Comparison of ENCODE assay signal across 19 mouse cellular contexts in genomic region chr7:31099612-31099982, GRCm38 (mm10). TPM values are rescaled to one million over a fixed set of nuclear protein-coding genes. Genes with fewer than 3 reads are reported as not detected.
DNase-seq lines count a peak whose midpoint lies in the region; ATAC-seq and TF ChIP-seq lines count a peak whose summit lies in the region.
"Had no signal": no experiment of that assay in that cellular context is flagged by ENCODE, and none has a peak within 500 bp of the region (broad histone marks: within the 10 kb centered on the region; RNA-seq: fewer than 3 reads in every experiment).

No protein-coding gene starts in this region.

- no peak overlapping the region for H3K9ac ChIP-seq in forebrain, postnatal 0 days
- H3K9ac ChIP-seq in forebrain, embryonic 15.5 days (replicated peaks), result no peak overlapping the region
- no peak overlapping the region for H3K9ac ChIP-seq in liver, adult 2 months (ENCODE audit: low read depth, low read length)
- H3K9ac ChIP-seq in liver, embryonic 12.5 days, result no peak overlapping the region
- H3K9ac ChIP-seq: heart, embryonic 15.5 days; hindbrain, embryonic 13.5 days; liver, embryonic 13.5 days; midbrain, embryonic 15.5 days; neural tube, embryonic 12.5 days had no signal

- no peak overlapping the region for H3K4me3 ChIP-seq in forebrain, postnatal 0 days (ENCODE audit: low read depth, low read length)
- no peak overlapping the region for H3K4me3 ChIP-seq in forebrain, embryonic 15.5 days
- H3K4me3 ChIP-seq in liver, adult 2 months (ENCODE audit: insufficient read depth, low read depth, low read length), result no peak overlapping the region
- H3K4me3 ChIP-seq in liver, embryonic 12.5 days, result no peak overlapping the region
- H3K4me3 ChIP-seq: erythroblast, embryonic 14.5 days; heart, embryonic 15.5 days; hindbrain, embryonic 13.5 days; liver, embryonic 13.5 days; midbrain, embryonic 15.5 days; neural tube, embryonic 12.5 days had no signal

- TF ChIP-seq CTCF in forebrain, postnatal 0 days (IDR thresholded peaks at IDR 0.05; ENCODE audit: low read depth), result 0 out of 2 replicates have a peak, but pooled peaks have one; percentile 14
- peak; percentile 44 for TF ChIP-seq CTCF in liver, adult 2 months (IDR thresholded peaks at IDR 0.05; ENCODE audit: low read depth, low read length)

- no peaks in the 10 kb centered on the region for H3K4me1 ChIP-seq in forebrain, postnatal 0 days (ENCODE audit: insufficient read depth)
- no peaks in the 10 kb centered on the region for H3K4me1 ChIP-seq in forebrain, embryonic 15.5 days
- 0 out of 2 replicates have a peak, but pooled peaks cover 1% of the 10 kb centered on the region for H3K4me1 ChIP-seq in liver, adult 2 months (ENCODE audit: control insufficient read depth, insufficient read depth, low read length)
- 0 out of 2 replicates have a peak, but pooled peaks cover 6% of the 10 kb centered on the region for H3K4me1 ChIP-seq in liver, embryonic 12.5 days
- H3K4me1 ChIP-seq: heart, embryonic 15.5 days; hindbrain, embryonic 13.5 days; liver, embryonic 13.5 days; midbrain, embryonic 15.5 days; neural tube, embryonic 12.5 days had no signal

- no peak for DNase-seq in forebrain, postnatal 0 days
- no peak for DNase-seq in liver, adult 2 months (ENCODE audit: extremely low read depth, low read depth, low spot score)
- DNase-seq in thymus, postnatal 4 days, result peak; percentile 51
- no peak for DNase-seq in thymus, postnatal 0 days (ENCODE audit: low spot score)
- DNase-seq in embryo, embryonic 10 days (ENCODE audit: low spot score), result no peak
- no peak for DNase-seq in Muller cell, postnatal 12 days (ENCODE audit: inconsistent ontology term)
- DNase-seq: cerebellum, adult 9-11 months; kidney, adult 8-10 months; liver, embryonic 13.5 days; right cerebral cortex, adult 18-20 months had no signal

- no peaks in the 10 kb centered on the region for H3K27me3 ChIP-seq in forebrain, postnatal 0 days (ENCODE audit: insufficient read depth, low read length)
- no peaks in the 10 kb centered on the region for H3K27me3 ChIP-seq in forebrain, embryonic 15.5 days
- no peaks in the 10 kb centered on the region for H3K27me3 ChIP-seq in liver, adult 2 months (ENCODE audit: control insufficient read depth, insufficient read depth, low read length)
- peaks cover 19% of the 10 kb centered on the region; the same call in 1 of the 2 replicates for H3K27me3 ChIP-seq in liver, embryonic 12.5 days (replicated peaks)
- H3K27me3 ChIP-seq: liver, embryonic 13.5 days; midbrain, embryonic 15.5 days; neural tube, embryonic 12.5 days had no signal

- H3K4me2 ChIP-seq in forebrain, postnatal 0 days (ENCODE audit: low read depth), result no peak overlapping the region
- H3K4me2 ChIP-seq in forebrain, embryonic 15.5 days (replicated peaks), result no peak overlapping the region
- H3K4me2 ChIP-seq in liver, embryonic 12.5 days, result no peak overlapping the region
- H3K4me2 ChIP-seq: heart, embryonic 15.5 days; hindbrain, embryonic 13.5 days; liver, embryonic 13.5 days; midbrain, embryonic 15.5 days; neural tube, embryonic 12.5 days had no signal

- 88% methylated on average over 6 of the region's 6 CpGs for WGBS in forebrain, postnatal 0 days
- WGBS in forebrain, embryonic 15.5 days, result 88% methylated on average over 6 of the region's 6 CpGs
- WGBS in liver, adult 2 months, result 83% methylated on average over 6 of the region's 6 CpGs
- WGBS in liver, embryonic 12.5 days (ENCODE audit: insufficient replicate concordance), result 70% methylated on average over 6 of the region's 6 CpGs

- H3K9me3 ChIP-seq in forebrain, postnatal 0 days (ENCODE audit: low read length), result no peaks in the 10 kb centered on the region
- H3K9me3 ChIP-seq in forebrain, embryonic 15.5 days, result no peaks in the 10 kb centered on the region
- no peaks in the 10 kb centered on the region for H3K9me3 ChIP-seq in liver, embryonic 12.5 days (replicated peaks)
- H3K9me3 ChIP-seq: heart, embryonic 15.5 days; hindbrain, embryonic 13.5 days; liver, embryonic 13.5 days; midbrain, embryonic 15.5 days; neural tube, embryonic 12.5 days had no signal

- no peaks in the 10 kb centered on the region for H3K79me2 ChIP-seq in liver, adult 2 months (ENCODE audit: control insufficient read depth, insufficient read depth, low read length)

- H3K27ac ChIP-seq in forebrain, postnatal 0 days (ENCODE audit: low read depth, low read length), result no peak overlapping the region
- no peak overlapping the region for H3K27ac ChIP-seq in forebrain, embryonic 15.5 days (replicated peaks)
- no peak overlapping the region for H3K27ac ChIP-seq in liver, adult 2 months (replicated peaks; ENCODE audit: insufficient read depth, low read depth, low read length)
- H3K27ac ChIP-seq in liver, embryonic 12.5 days, result no peak overlapping the region
- H3K27ac ChIP-seq: heart, embryonic 15.5 days; hindbrain, embryonic 13.5 days; liver, embryonic 13.5 days; macrophage; midbrain, embryonic 15.5 days; neural tube, embryonic 12.5 days had no signal

- TF ChIP-seq POLR2A in liver, adult 2 months (IDR thresholded peaks at IDR 0.05; ENCODE audit: extremely low read depth, insufficient read depth, low read length), result no peak

- no peak for ATAC-seq in forebrain, postnatal 0 days
- ATAC-seq in forebrain, embryonic 15.5 days (replicated peaks), result no peak
- ATAC-seq in liver, embryonic 12.5 days, result no peak
- ATAC-seq: midbrain, embryonic 15.5 days had no signal

- H3K36me3 ChIP-seq in forebrain, postnatal 0 days (ENCODE audit: insufficient read depth), result no peaks in the 10 kb centered on the region
- H3K36me3 ChIP-seq in forebrain, embryonic 15.5 days, result no peaks in the 10 kb centered on the region
- H3K36me3 ChIP-seq in liver, adult 2 months (ENCODE audit: control insufficient read depth, insufficient read depth, low read length), result peaks cover 45% of the 10 kb centered on the region
- no peaks in the 10 kb centered on the region for H3K36me3 ChIP-seq in liver, embryonic 12.5 days
- H3K36me3 ChIP-seq: heart, embryonic 15.5 days; hindbrain, embryonic 13.5 days; liver, embryonic 13.5 days; midbrain, embryonic 15.5 days; neural tube, embryonic 12.5 days had no signal

RNA-seq across cellular contexts. Expression of gene Hpn, which starts 15.5 kb away (rescaled TPM):
- 0.48 TPM in 1 of 2 replicates, not detected in the other for total RNA-seq in forebrain, postnatal 0 days (2014; rRNA removed)
- 0.19 and 0.61 TPM in 2 replicates for polyA plus RNA-seq in forebrain, postnatal 0 days (2015; fragmentation: Nextera tagmentation; extraction: Ambion mirVana)
- polyA plus RNA-seq in forebrain, embryonic 15.5 days (2015; fragmentation: Nextera tagmentation; extraction: Ambion mirVana), result 0.36 TPM in 1 of 2 replicates, not detected in the other
- total RNA-seq in liver, adult 2 months (2014; rRNA removed), result 282 and 327 TPM in 2 replicates
- 883 and 920 TPM in 2 replicates for polyA plus RNA-seq in liver, adult 2 months (2012; rRNA removed)
- polyA plus RNA-seq in liver, embryonic 12.5 days (2016; fragmentation: Nextera tagmentation; extraction: Ambion mirVana), result 33.2 and 36.2 TPM in 2 replicates
- polyA plus RNA-seq in thymus, postnatal 0 days (2015; fragmentation: Nextera tagmentation; extraction: Ambion mirVana), result 2.0 and 2.6 TPM in 2 replicates

RNA-seq across cellular contexts. Expression of gene Fxyd3, which starts 23.1 kb away (rescaled TPM):
- not detected in 2 replicates for total RNA-seq in forebrain, postnatal 0 days (2014; rRNA removed)
- not detected in 2 replicates for polyA plus RNA-seq in forebrain, postnatal 0 days (2015; fragmentation: Nextera tagmentation; extraction: Ambion mirVana)
- polyA plus RNA-seq in forebrain, embryonic 15.5 days (2015; fragmentation: Nextera tagmentation; extraction: Ambion mirVana), result not detected in 2 replicates
- total RNA-seq in liver, adult 2 months (2014; rRNA removed), result 0.27 and 0.46 TPM in 2 replicates
- 0.50 and 0.83 TPM in 2 replicates for polyA plus RNA-seq in liver, adult 2 months (2012; rRNA removed)
- 0.67 and 0.86 TPM in 2 replicates for polyA plus RNA-seq in liver, embryonic 12.5 days (2016; fragmentation: Nextera tagmentation; extraction: Ambion mirVana)
- polyA plus RNA-seq in thymus, postnatal 0 days (2015; fragmentation: Nextera tagmentation; extraction: Ambion mirVana), result 78.3 and 79.5 TPM in 2 replicates
- total RNA-seq: left cerebral cortex, postnatal 10 days had no signal
- polyA plus RNA-seq: erythroblast, embryonic 14.5 days; macrophage; midbrain, embryonic 15.5 days had no signal

RNA-seq across cellular contexts. Expression of gene Scn1b, which starts 27.2 kb away (rescaled TPM):
- 26.7 and 38.0 TPM in 2 replicates for total RNA-seq in forebrain, postnatal 0 days (2014; rRNA removed)
- polyA plus RNA-seq in forebrain, postnatal 0 days (2015; fragmentation: Nextera tagmentation; extraction: Ambion mirVana), result 24.4 and 29.8 TPM in 2 replicates
- 4.3 and 4.4 TPM in 2 replicates for polyA plus RNA-seq in forebrain, embryonic 15.5 days (2015; fragmentation: Nextera tagmentation; extraction: Ambion mirVana)
- total RNA-seq in liver, adult 2 months (2014; rRNA removed), result 2.4 and 3.5 TPM in 2 replicates
- 4.4 and 7.1 TPM in 2 replicates for polyA plus RNA-seq in liver, adult 2 months (2012; rRNA removed)
- polyA plus RNA-seq in liver, embryonic 12.5 days (2016; fragmentation: Nextera tagmentation; extraction: Ambion mirVana), result 0.97 and 1.2 TPM in 2 replicates
- 2.8 and 2.9 TPM in 2 replicates for polyA plus RNA-seq in thymus, postnatal 0 days (2015; fragmentation: Nextera tagmentation; extraction: Ambion mirVana)

RNA-seq across cellular contexts. Expression of gene Lgi4, which starts 40.5 kb away (rescaled TPM):
- total RNA-seq in forebrain, postnatal 0 days (2014; rRNA removed), result 1.1 and 1.6 TPM in 2 replicates
- 0.68 and 0.98 TPM in 2 replicates for polyA plus RNA-seq in forebrain, postnatal 0 days (2015; fragmentation: Nextera tagmentation; extraction: Ambion mirVana)
- polyA plus RNA-seq in forebrain, embryonic 15.5 days (2015; fragmentation: Nextera tagmentation; extraction: Ambion mirVana), result 0.20 and 0.26 TPM in 2 replicates
- total RNA-seq in liver, adult 2 months (2014; rRNA removed), result 0.07 and 0.18 TPM in 2 replicates
- polyA plus RNA-seq in liver, adult 2 months (2012; rRNA removed), result 0.04 and 0.09 TPM in 2 replicates
- polyA plus RNA-seq in liver, embryonic 12.5 days (2016; fragmentation: Nextera tagmentation; extraction: Ambion mirVana), result 0.06 and 0.19 TPM in 2 replicates
- polyA plus RNA-seq in thymus, postnatal 0 days (2015; fragmentation: Nextera tagmentation; extraction: Ambion mirVana), result 0.04 and 0.14 TPM in 2 replicates
- polyA plus RNA-seq: erythroblast, embryonic 14.5 days had no signal

RNA-seq across cellular contexts. Expression of gene Fxyd1, which starts 42.6 kb away (rescaled TPM):
- total RNA-seq in forebrain, postnatal 0 days (2014; rRNA removed), result 14.9 and 19.5 TPM in 2 replicates
- 56.8 and 66.3 TPM in 2 replicates for polyA plus RNA-seq in forebrain, postnatal 0 days (2015; fragmentation: Nextera tagmentation; extraction: Ambion mirVana)
- polyA plus RNA-seq in forebrain, embryonic 15.5 days (2015; fragmentation: Nextera tagmentation; extraction: Ambion mirVana), result 8.2 and 14.7 TPM in 2 replicates
- 127 and 154 TPM in 2 replicates for total RNA-seq in liver, adult 2 months (2014; rRNA removed)
- 1,507 and 1,555 TPM in 2 replicates for polyA plus RNA-seq in liver, adult 2 months (2012; rRNA removed)
- polyA plus RNA-seq in liver, embryonic 12.5 days (2016; fragmentation: Nextera tagmentation; extraction: Ambion mirVana), result 28.2 and 28.3 TPM in 2 replicates
- 12.2 and 19.1 TPM in 2 replicates for polyA plus RNA-seq in thymus, postnatal 0 days (2015; fragmentation: Nextera tagmentation; extraction: Ambion mirVana)
- polyA plus RNA-seq: macrophage had no signal

Comparison
In these comparisons a context has a peak if more than half of its experiments do, and no peak if none do; other contexts are left out.
1. RNA of gene Hpn, which starts 15.5 kb away (polyA plus RNA-seq): 883 to 920 TPM in liver, adult 2 months; 33.2 to 36.2 TPM in liver, embryonic 12.5 days, 2.0 to 2.6 TPM in thymus, postnatal 0 days, 0.19 to 0.61 TPM in forebrain, postnatal 0 days and 0.36 TPM in forebrain, embryonic 15.5 days; every median in the first group is over 10 times any median in the second.
2. RNA of gene Fxyd3, which starts 23.1 kb away (polyA plus RNA-seq): 78.3 to 79.5 TPM in thymus, postnatal 0 days; 0.67 to 0.86 TPM in liver, embryonic 12.5 days, 0.50 to 0.83 TPM in liver, adult 2 months, not detected in forebrain, postnatal 0 days and not detected in forebrain, embryonic 15.5 days; every median in the first group is over 10 times any median in the second.